Mouse (Mus musculus) erythroblast, embryonic 14.5 days (primary cell): ENCODE data around the gene Med15.

Experiments
- GATA1 ChIP-seq: IDR thresholded peaks from 2 replicates; pipeline ENCODE4 v1.6.1; 2012; ENCODE audit warnings: low read length, inconsistent platforms, mixed read lengths
- TAL1 ChIP-seq: IDR thresholded peaks from 3 replicates; pipeline ENCODE4 v1.6.1; 2012; ENCODE audit warnings: low read length, inconsistent platforms, mixed read lengths

DNA sequence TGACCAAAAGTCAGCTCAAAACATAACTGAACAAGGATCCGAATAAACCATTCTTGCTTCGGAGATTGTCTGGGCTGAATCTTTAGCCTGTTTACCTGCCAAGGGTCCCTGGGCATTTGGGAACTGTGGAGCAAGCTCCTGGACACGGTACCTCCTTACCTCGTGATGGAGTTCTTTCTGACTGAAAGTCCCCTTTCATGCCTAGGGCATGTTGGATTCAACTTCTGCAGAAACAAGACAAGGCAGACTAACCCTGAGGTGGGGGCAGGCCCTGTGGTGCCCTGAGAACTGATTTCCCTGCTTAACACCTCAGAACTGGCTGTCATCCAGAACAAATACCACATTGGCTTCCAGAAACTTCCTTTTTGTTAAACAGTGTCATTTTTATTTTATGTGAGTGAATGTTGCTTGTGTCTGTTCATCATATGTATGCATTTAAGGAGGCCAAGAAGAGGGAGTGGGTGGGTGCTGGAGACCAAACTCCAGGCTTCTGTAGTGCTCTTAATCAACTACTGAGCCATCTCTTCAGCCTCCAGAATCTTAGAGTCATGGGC, 89.2 kb downstream of the Med15 start:
- TF ChIP-seq GATA1 (no peak), TAL1 (no peak)
